Mouse (Mus musculus) testis, adult 2 months (tissue): ENCODE results near the gene Krtap5-4. TPM values are rescaled to one million over a fixed set of nuclear protein-coding genes. Genes with fewer than 3 reads are reported as not detected.

ENCODE experiments used
- H3K27ac ChIP-seq: fragments of 200-500 bp; 2 replicates; pipeline ENCODE4 v1.5.1; 2012; ENCODE audit warnings: low read depth, low read length; ENCODE audit not compliant: control insufficient read depth, insufficient read depth
- H3K27me3 ChIP-seq: fragments of 200-500 bp; 2 replicates; pipeline ENCODE4 v1.6.1; 2012; ENCODE audit warnings: mild to moderate bottlenecking, low read length, moderate library complexity; ENCODE audit not compliant: control insufficient read depth, insufficient read depth
- H3K36me3 ChIP-seq: fragments of 200-500 bp; 2 replicates; pipeline ENCODE4 v1.6.1; 2012; ENCODE audit warnings: mild to moderate bottlenecking, low read length; ENCODE audit not compliant: control insufficient read depth, insufficient read depth
- H3K4me1 ChIP-seq: fragments of 200-500 bp; 2 replicates; pipeline ENCODE4 v1.6.1; 2012; ENCODE audit warnings: low read length; ENCODE audit not compliant: control insufficient read depth, insufficient read depth
- H3K4me3 ChIP-seq: fragments of 200-500 bp; 2 replicates; pipeline ENCODE4 v1.5.1; 2012; ENCODE audit warnings: low read depth, mild to moderate bottlenecking, low read length, moderate library complexity, mixed read lengths; ENCODE audit not compliant: control insufficient read depth
- CTCF ChIP-seq: fragments of 200-500 bp; IDR thresholded peaks from 2 replicates; pipeline ENCODE4 v1.5.1; 2012; ENCODE audit warnings: low read depth, mild to moderate bottlenecking, inconsistent platforms, low read length, moderate library complexity; ENCODE audit not compliant: control insufficient read depth, insufficient read depth, insufficient replicate concordance
- POLR2A ChIP-seq: fragments of 200-500 bp; IDR thresholded peaks from 2 replicates; pipeline ENCODE4 v1.6.1; 2012; ENCODE audit warnings: low read depth, mild to moderate bottlenecking, inconsistent platforms, low read length, moderate library complexity; ENCODE audit not compliant: control insufficient read depth
- polyA plus RNA-seq: library from polyadenylated mRNA; depleted of rRNA; stranded (reverse); fragments of >200 nt; gene quantifications from 2 replicates; pipeline ENCODE4 v1.2.3, GENCODE M21; 2012; rRNA removed

The Krtap5-4 gene
- polyA plus RNA-seq, 1 experiment = not detected

- no peaks in the 10 kb centered on the region for H3K27me3 ChIP-seq
- H3K4me3 ChIP-seq = no peak overlapping the region
- TF ChIP-seq POLR2A (no peak), CTCF (no peak)
- no peak overlapping the region for H3K27ac ChIP-seq
- no peaks in the 10 kb centered on the region for H3K36me3 ChIP-seq
- H3K4me1 ChIP-seq = no peaks in the 10 kb centered on the region
These were observed 50.5 kb downstream of the Krtap5-4 start for GRCm38 (mm10) chr7:142353854-142354253.

Other genes starting within 250 kb of the Krtap5-4 start
- gene Mob2, start 242.5 kb upstream of the Krtap5-4 start, polyA plus RNA-seq = 19.4 and 21.3 TPM in 2 replicates
- 0.48 and 0.94 TPM in 2 replicates for gene Dusp8, start 207.7 kb upstream of the Krtap5-4 start, polyA plus RNA-seq
- gene Gm45618, start 182.8 kb upstream of the Krtap5-4 start, polyA plus RNA-seq = not detected in 2 replicates
- not detected in 2 replicates for gene Gm39115, start 167.5 kb upstream of the Krtap5-4 start, polyA plus RNA-seq
- gene Gm45337, start 158.9 kb upstream of the Krtap5-4 start, polyA plus RNA-seq = not detected in 2 replicates
- gene Gm29735, start 146.4 kb upstream of the Krtap5-4 start, polyA plus RNA-seq = not detected in 2 replicates
- gene Gm4553, start 137.8 kb upstream of the Krtap5-4 start, polyA plus RNA-seq = not detected in 2 replicates
- not detected in 2 replicates for gene Krtap5-2, start 127.5 kb upstream of the Krtap5-4 start, polyA plus RNA-seq
- gene Gm10153, start 113.2 kb upstream of the Krtap5-4 start, polyA plus RNA-seq = not detected in 2 replicates
- not detected in 2 replicates for gene Krtap5-3, start 102.2 kb upstream of the Krtap5-4 start, polyA plus RNA-seq
- not detected in 2 replicates for gene Gm7579, start 91.7 kb upstream of the Krtap5-4 start, polyA plus RNA-seq
- 0.08 and 0.17 TPM in 2 replicates for gene Krtap5-5, start 73.6 kb upstream of the Krtap5-4 start, polyA plus RNA-seq
- not detected in 2 replicates for gene Gm40460, start 62.5 kb upstream of the Krtap5-4 start, polyA plus RNA-seq
- not detected in 2 replicates for gene Gm2431, start 45.2 kb upstream of the Krtap5-4 start, polyA plus RNA-seq
- gene Gm4559, start 29.2 kb upstream of the Krtap5-4 start, polyA plus RNA-seq = not detected in 2 replicates
- gene Krtap5-1, start 6.4 kb upstream of the Krtap5-4 start, polyA plus RNA-seq = not detected in 2 replicates
- gene Ifitm10, start 70.2 kb downstream of the Krtap5-4 start, polyA plus RNA-seq = 0.20 TPM in 1 of 2 replicates, not detected in the other
- gene Gm49369, start 79.1 kb downstream of the Krtap5-4 start, polyA plus RNA-seq = not detected in 2 replicates
- 75.7 and 78.7 TPM in 2 replicates for gene Ctsd, start 84.5 kb downstream of the Krtap5-4 start, polyA plus RNA-seq
- 0.28 and 1.2 TPM in 2 replicates for gene Syt8, start 131.3 kb downstream of the Krtap5-4 start, polyA plus RNA-seq
- 0.31 TPM in 1 of 2 replicates, not detected in the other for gene Tnni2, start 138.3 kb downstream of the Krtap5-4 start, polyA plus RNA-seq
- 2.4 and 5.9 TPM in 2 replicates for gene Lsp1, start 157.3 kb downstream of the Krtap5-4 start, polyA plus RNA-seq
- gene Tnnt3, start 195.3 kb downstream of the Krtap5-4 start, polyA plus RNA-seq = not detected in 2 replicates
- gene Mrpl23, start 229.1 kb downstream of the Krtap5-4 start, polyA plus RNA-seq = 4.5 and 5.9 TPM in 2 replicates